Mouse (Mus musculus) small intestine, adult 2 months (tissue): Measurements from ENCODE around the gene Fth1.

ENCODE experiments used
- CTCF ChIP-seq: fragments of 200-500 bp; IDR thresholded peaks from 2 replicates; pipeline ENCODE4 v1.5.1; 2012; ENCODE audit warnings: low read depth, mild to moderate bottlenecking, control low read depth, inconsistent platforms, low read length, moderate library complexity, mixed read lengths; ENCODE audit not compliant: insufficient replicate concordance, insufficient read length; ENCODE audit errors: extremely low read depth
- POLR2A ChIP-seq: fragments of 200-500 bp; IDR thresholded peaks from 2 replicates; pipeline ENCODE4 v1.6.1; 2012; ENCODE audit warnings: low read depth, mild to moderate bottlenecking, control low read depth, inconsistent platforms, low read length, moderate library complexity

GRCm38 (mm10) chr19:9984111-9985055, 4.0 kb downstream of the Fth1 start:
- TF ChIP-seq POLR2A (no peak), CTCF (no peak)
